Mouse (Mus musculus): Measurements from ENCODE around the gene T.

DNA sequence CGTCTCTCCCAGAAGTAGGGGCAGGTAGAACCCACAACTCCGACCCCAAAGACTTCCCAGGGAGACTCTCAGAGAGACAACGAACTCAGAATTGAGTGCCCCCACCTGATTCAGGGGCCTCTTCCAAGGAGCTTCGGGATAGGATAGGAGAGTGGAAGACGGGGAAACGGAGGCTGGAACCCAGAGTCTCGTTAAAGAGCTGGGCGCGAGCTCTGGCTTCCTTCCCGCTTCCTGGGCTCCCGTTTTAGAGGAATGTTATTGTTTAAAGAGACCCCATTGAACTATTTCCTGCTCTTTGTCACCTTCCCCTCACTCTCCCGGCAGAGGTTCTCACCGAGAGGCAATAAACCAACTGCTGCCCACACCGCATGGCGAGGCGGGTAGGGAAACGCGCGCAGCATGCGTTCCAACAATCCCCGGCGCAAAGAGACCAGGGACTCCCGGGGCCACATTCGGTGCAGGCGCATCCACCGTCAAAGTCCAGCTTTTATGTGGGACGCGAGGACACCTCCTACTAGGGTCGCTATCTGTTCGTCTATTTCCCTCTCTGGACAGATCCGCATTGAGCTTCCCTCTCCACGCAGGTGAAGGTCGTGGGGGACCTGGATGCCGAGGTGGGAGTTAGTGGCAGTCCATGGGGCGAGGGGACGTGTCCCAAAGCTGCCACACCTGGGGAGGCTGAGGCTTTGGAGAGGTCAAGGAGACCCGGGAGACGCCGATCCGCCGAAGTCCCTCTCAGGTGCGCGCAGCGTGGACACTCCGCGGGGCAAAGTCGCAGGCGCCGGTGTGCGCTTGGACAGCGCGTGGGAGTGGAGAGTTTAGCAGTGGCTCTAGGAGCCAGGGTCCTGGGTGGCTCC lies 874 bp upstream of the T start:
- no peak for TF ChIP-seq CTCF (IDR thresholded peaks at IDR 0.05)
- no peak for TF ChIP-seq EP300 (IDR thresholded peaks at IDR 0.05)
